ENCODE assay signal across 8 mouse cellular contexts in the genomic region with DNA sequence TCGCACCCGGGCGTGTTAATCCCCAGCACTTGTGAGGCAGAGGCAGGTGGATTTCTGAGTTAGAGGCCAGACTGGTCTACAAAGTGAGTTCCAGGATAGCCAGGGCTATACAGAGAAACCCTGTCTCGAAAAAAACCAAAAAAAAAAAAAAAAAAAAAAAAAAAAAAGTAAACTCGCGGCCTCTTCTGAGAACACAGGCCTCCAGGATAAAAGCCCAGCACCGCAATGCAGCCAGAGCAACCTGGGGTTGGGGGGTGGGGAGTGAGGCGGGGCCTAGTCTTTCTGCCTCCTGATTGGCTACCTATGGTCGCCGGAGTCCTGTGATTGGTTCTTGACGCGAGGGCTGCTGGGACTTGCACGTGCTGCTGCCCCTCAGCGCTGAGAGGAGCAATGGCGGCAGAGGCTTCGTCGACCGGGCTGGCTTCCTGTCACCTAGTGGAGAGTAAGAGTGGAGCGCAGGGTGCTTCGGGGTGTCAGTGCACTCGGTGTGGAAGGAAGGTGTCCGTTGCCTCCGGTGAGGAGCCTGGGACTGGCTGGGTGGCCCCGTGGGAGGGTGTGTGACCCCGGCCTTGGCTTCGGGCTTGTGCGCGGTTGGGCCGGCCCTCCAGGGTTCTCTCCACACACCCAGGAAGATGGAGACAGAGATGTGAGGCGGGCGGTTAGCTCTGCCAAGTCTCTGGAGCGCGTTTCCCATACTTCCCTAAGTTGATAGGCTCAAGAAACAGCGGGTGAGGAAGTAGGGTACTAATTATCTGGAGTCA. TPM values are rescaled to one million over a fixed set of nuclear protein-coding genes. Genes with fewer than 3 reads are reported as not detected.
A peak's percentile ranks its signal among the peaks of the same experiment; 100 is the strongest.
DNase-seq lines count a peak whose midpoint lies in the region; ATAC-seq and TF ChIP-seq lines count a peak whose summit lies in the region.

Rnf17 (plus strand) TSS at position 271 of the 761 bp plus-strand sequence.

- no peak for ATAC-seq in heart, embryonic 13.5 days (ENCODE audit: extremely low read depth, insufficient number of reproducible peaks, low FRiP score, low TSS enrichment)
- ATAC-seq in hindbrain, embryonic 15.5 days (ENCODE audit: low FRiP score, low read depth): no peak
- ATAC-seq in midbrain, embryonic 16.5 days: no peak

- H3K27ac ChIP-seq in heart, embryonic 13.5 days (replicated peaks): no peak within 1 kb of the TSS
- H3K27ac ChIP-seq in hindbrain, embryonic 15.5 days (replicated peaks): no peak within 1 kb of the TSS
- no peak within 1 kb of the TSS for H3K27ac ChIP-seq in midbrain, embryonic 16.5 days (ENCODE audit: low read length)
- H3K27ac ChIP-seq in kidney, adult 2 months (ENCODE audit: insufficient read depth, low read depth, low read length): no peak within 1 kb of the TSS

- DNase-seq in heart, adult 8-10 months (ENCODE audit: low spot score): no peak
- DNase-seq in WW6 (ENCODE audit: low read depth, low spot score): peak; percentile 63
- no peak for DNase-seq in right cerebral cortex, postnatal 25 days
- no peak for DNase-seq in adrenal gland, adult 18-20 months (ENCODE audit: low spot score in 2 of 2)
- no peak for DNase-seq in kidney, adult 2 months

- no peak for TF ChIP-seq CTCF in kidney, adult 2 months (conservative IDR thresholded peaks at IDR 0.05; ENCODE audit: insufficient read depth, insufficient read length, low read depth, low read length)

- peak within 1 kb of the TSS; percentile 57 for H3K4me2 ChIP-seq in heart, embryonic 13.5 days
- peak within 1 kb of the TSS; percentile 35; the same call in 1 of the 2 replicates for H3K4me2 ChIP-seq in hindbrain, embryonic 15.5 days
- H3K4me2 ChIP-seq in midbrain, embryonic 16.5 days (ENCODE audit: low read length): peak within 1 kb of the TSS; percentile 33; the same call in 1 of the 2 replicates

- H3K36me3 ChIP-seq in heart, embryonic 13.5 days: no peaks in the 10 kb centered on the region
- H3K36me3 ChIP-seq in hindbrain, embryonic 15.5 days: no peaks in the 10 kb centered on the region
- H3K36me3 ChIP-seq in midbrain, embryonic 16.5 days (ENCODE audit: control insufficient read depth, insufficient read depth, low read length): no peaks in the 10 kb centered on the region
- no peaks in the 10 kb centered on the region for H3K36me3 ChIP-seq in kidney, adult 2 months (ENCODE audit: control insufficient read depth, insufficient read depth, low read length)

- H3K4me1 ChIP-seq in heart, embryonic 13.5 days: no peaks in the 10 kb centered on the region
- H3K4me1 ChIP-seq in hindbrain, embryonic 15.5 days (replicated peaks): no peaks in the 10 kb centered on the region
- H3K4me1 ChIP-seq in midbrain, embryonic 16.5 days (ENCODE audit: control insufficient read depth, insufficient read depth, low read length): no peaks in the 10 kb centered on the region
- no peaks in the 10 kb centered on the region for H3K4me1 ChIP-seq in kidney, adult 2 months (ENCODE audit: control insufficient read depth, insufficient read depth, low read length)

- H3K9ac ChIP-seq in heart, embryonic 13.5 days: no peak within 1 kb of the TSS
- H3K9ac ChIP-seq in hindbrain, embryonic 15.5 days: no peak within 1 kb of the TSS
- H3K9ac ChIP-seq in midbrain, embryonic 16.5 days (ENCODE audit: low read depth, low read length): no peak within 1 kb of the TSS

- peaks cover 3% of the 10 kb centered on the region; the same call in 1 of the 2 replicates for H3K9me3 ChIP-seq in heart, embryonic 13.5 days
- H3K9me3 ChIP-seq in hindbrain, embryonic 15.5 days: no peaks in the 10 kb centered on the region
- no peaks in the 10 kb centered on the region for H3K9me3 ChIP-seq in midbrain, embryonic 16.5 days (replicated peaks; ENCODE audit: control insufficient read depth, low read length, poor library complexity, severe bottlenecking)

- peak within 1 kb of the TSS; percentile 41 for H3K4me3 ChIP-seq in heart, embryonic 13.5 days
- no peak within 1 kb of the TSS for H3K4me3 ChIP-seq in hindbrain, embryonic 15.5 days
- no peak within 1 kb of the TSS for H3K4me3 ChIP-seq in midbrain, embryonic 16.5 days (ENCODE audit: low read depth, low read length)
- H3K4me3 ChIP-seq in kidney, adult 2 months (ENCODE audit: insufficient read depth, low read depth, low read length): no peak within 1 kb of the TSS

- no peaks in the 10 kb centered on the region for H3K27me3 ChIP-seq in heart, embryonic 13.5 days (replicated peaks)
- H3K27me3 ChIP-seq in hindbrain, embryonic 15.5 days: no peaks in the 10 kb centered on the region
- H3K27me3 ChIP-seq in midbrain, embryonic 16.5 days (ENCODE audit: control insufficient read depth, insufficient read depth, low read depth, low read length): no peaks in the 10 kb centered on the region
- H3K27me3 ChIP-seq in kidney, adult 2 months (replicated peaks; ENCODE audit: control insufficient read depth, insufficient read depth, low read length): no peaks in the 10 kb centered on the region

- 59% methylated on average over 34 of the region's 34 CpGs for WGBS in heart, embryonic 13.5 days
- WGBS in hindbrain, embryonic 15.5 days: 69% methylated on average over 34 of the region's 34 CpGs
- 72% methylated on average over 34 of the region's 34 CpGs for WGBS in midbrain, embryonic 16.5 days
- WGBS in kidney, adult 2 months: 86% methylated on average over 34 of the region's 34 CpGs

- TF ChIP-seq POLR2A in kidney, adult 2 months (IDR thresholded peaks at IDR 0.05; ENCODE audit: low read depth, low read length): no peak

RNA-seq across cellular contexts. Expression of gene Rnf17, which starts in this region (rescaled TPM):
- 2.4 and 3.3 TPM in 2 replicates for polyA plus RNA-seq in heart, embryonic 13.5 days (2015; fragmentation: Nextera tagmentation; extraction: Ambion mirVana)
- under 1 TPM; 0.38 to 0.79 (median 0.48) TPM for total RNA-seq in heart, adult 8-10 months (2022)
- polyA plus RNA-seq in hindbrain, embryonic 15.5 days (2015; fragmentation: Nextera tagmentation; extraction: Ambion mirVana): 1.3 and 1.6 TPM in 2 replicates
- polyA plus RNA-seq in midbrain, embryonic 16.5 days (2015; fragmentation: Nextera tagmentation; extraction: Ambion mirVana): 1.3 and 1.7 TPM in 2 replicates
- 1 to 10 TPM in 1 of 2 experiments, under 1 TPM in 1; 0.46 to 1.4 TPM for total RNA-seq in adrenal gland, adult 18-20 months (2021)
- 0.05 TPM in 1 of 2 replicates, not detected in the other for polyA plus RNA-seq in kidney, adult 2 months (2012; rRNA removed)
